Mouse (Mus musculus) G1E-ER4 (cell line): ENCODE measurements at regions not wholly inside any gene's neighbourhood (a gene's known extent, or its start where the extent isn't known, plus 50 kb on each side); places are given as distances from the start of the nearest gene placed in this dataset.

Experiments used
- GATA1 ChIP-seq: IDR thresholded peaks from one replicate; pipeline ENCODE4 v1.8.0; 2012; ENCODE audit warnings: low read length, inconsistent platforms

DNA sequence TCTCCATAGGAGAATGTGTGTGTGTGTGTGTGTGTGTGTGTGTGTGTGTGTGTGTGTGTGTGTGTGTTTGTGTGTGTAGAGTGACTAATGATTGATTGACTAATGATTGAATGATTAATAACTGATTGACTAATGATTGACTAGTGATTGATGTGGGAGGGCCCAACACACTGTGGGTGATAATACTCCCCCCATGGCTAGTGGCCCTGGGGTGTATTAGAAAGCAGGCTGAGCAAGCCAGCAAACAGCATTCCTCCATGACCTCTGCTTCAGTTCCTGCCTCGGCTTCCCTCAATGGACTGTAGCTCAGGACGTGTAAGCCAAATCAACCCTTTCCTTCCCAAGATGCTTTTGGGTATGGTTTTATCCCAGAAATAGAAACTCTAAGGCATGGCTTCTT, 114.1 kb upstream of the Rreb1 start:
- no peak for TF ChIP-seq GATA1

- TF ChIP-seq GATA1 = no peak
These were observed 111.8 kb upstream of the Rreb1 start for GRCm38 (mm10) chr13:37666207-37667003.

GRCm38 (mm10) chr13:37667386-37667785, 110.8 kb upstream of the Rreb1 start:
- no peak for TF ChIP-seq GATA1

DNA sequence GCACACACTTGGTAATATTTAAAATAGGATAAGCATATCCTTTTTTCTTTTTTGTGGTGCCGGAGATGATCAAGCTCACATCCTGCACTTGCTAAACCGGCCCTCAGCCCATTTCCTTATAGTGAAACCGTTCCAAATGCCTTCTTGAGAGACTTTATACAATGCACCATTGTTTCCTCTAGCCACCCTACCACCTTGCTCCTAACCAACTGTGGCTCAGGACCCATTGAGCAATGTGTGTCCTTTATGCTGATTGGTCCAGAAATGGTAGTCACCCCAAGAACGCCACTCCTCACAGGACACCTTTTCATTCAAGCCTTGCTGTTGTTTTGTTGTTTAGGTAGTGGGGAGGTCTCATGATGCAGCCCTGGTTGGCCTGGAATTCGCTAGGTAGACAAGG, 110.3 kb upstream of the Rreb1 start:
- no peak for TF ChIP-seq GATA1

DNA sequence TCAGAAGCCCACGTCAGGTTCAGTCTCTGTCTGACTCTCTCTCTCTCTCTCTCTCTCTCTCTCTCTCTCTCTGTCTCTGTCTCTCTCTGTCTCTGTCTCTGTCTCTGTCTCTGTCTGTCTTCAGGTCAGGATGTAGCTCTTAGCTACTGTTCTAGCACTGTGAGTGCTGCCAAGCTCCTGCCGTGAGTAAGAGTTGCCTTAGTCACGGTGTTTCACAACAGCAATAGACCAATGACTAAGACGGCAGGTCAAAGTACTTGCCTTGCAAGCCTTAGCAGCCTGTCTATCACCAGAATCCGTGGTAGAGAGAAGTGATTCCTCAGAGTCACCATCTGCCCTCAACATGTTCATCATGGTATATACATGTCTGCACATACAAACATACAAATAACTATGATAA, 107.1 kb upstream of the Rreb1 start:
- TF ChIP-seq GATA1 = no peak

DNA sequence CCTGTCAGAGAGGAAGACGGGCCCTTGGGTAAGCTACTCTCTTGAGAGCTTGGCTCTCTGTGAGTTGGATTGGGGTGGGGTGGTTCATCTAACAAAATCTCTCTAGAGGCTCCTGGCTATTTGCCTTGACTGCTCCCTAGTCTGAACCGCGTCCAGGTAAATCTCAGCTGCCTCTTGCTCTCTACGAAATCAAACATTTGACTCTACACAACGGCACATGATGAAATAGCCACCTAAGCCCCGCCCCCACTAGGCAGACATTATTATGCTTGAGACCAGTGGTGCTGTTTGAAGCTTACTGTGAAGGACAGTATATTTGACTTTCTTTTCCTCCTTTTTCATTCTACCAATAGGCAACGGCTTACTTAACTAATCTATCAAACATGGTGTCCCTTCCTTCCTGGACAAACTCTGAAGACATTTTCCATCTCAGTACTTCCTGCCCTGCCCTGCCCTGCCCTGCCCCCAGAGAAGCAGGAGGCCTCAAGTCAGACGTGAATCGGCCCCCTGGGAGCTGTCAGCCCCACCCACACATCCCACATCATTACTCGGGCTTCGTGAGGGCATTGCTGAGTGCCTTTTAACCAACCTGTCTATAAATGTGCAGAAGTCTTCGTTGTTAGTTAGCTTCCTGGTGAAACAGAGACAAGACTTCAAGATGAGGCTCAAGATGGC, 103.4 kb upstream of the Rreb1 start:
- no peak for TF ChIP-seq GATA1

DNA sequence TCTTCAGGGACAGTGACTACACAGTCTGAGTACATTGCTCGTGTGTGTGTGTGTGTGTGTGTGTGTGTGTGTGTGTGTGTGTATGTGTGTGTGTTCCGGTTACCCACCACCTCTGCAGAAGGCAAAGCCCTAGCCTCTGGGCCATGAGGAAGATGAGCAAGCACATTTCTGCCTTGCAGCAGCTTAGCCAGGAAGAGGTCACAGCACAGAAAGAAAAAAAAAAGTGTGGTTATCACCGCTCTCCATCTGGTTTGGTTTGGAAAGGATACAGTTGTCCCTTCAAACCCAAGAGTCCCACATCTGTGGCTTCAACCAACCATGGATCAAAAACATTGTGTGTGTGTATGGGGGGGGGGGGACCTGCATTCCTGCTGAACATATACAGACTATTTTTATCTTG, 102.5 kb upstream of the Rreb1 start:
- no peak for TF ChIP-seq GATA1

GRCm38 (mm10) chr13:37676912-37677311, 101.3 kb upstream of the Rreb1 start:
- TF ChIP-seq GATA1 = no peak

- TF ChIP-seq GATA1 = no peak
These were observed 99.9 kb upstream of the Rreb1 start for GRCm38 (mm10) chr13:37678251-37678650.

DNA sequence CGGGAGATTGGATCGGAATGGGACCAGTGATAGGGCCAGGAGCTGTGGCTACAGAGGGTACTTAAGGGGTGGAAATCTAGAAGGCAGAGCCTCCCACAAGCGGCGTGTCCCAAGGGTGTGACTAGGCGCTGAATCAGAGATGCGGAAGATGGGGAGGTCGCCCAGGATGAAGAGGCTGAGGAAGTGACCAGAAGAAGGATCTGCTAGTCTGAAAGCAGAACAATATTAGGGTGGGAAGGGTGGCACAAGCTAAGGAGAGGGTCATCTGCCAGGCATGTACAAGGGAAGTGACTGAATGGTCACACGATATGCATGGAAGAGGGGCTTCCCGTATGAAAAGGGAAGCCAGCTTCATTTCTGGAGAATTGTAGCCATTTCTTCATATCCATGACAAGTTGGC, 99.4 kb upstream of the Rreb1 start:
- TF ChIP-seq GATA1 = no peak

GRCm38 (mm10) chr13:37680837-37681619, 97.2 kb upstream of the Rreb1 start:
- TF ChIP-seq GATA1 = no peak

DNA sequence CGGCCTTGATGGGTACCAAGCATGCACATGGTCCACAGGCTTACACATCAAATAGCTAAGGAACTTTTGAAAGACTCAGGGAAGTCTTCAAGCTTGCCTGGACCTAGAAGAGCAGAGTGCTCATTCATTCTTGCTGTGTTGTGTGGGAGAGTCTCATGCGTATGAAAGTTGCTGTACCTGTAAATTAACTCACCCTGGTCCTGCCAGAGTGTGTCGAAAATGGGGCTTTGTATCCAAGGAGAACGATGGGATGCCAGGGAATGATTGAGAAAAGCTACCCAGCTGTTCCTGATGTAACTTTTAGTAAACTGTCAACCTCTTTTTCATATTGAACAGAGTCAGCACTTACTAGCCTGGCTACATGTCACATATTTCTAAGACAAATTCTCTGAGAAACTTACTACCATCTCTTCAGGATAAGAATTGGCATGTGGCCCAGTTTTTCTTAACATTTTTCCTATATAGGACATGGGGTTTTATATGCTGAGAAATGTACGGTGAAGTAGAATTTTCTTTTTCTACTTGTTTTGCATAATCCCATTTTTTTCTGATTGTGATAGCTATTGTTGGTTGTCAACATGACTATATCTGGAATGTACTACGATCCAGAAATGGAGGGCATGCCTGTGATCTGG, 95.0 kb upstream of the Rreb1 start:
- no peak for TF ChIP-seq GATA1

GRCm38 (mm10) chr13:37685617-37686016, 92.6 kb upstream of the Rreb1 start:
- no peak for TF ChIP-seq GATA1

GRCm38 (mm10) chr13:37686109-37686508, 92.1 kb upstream of the Rreb1 start:
- TF ChIP-seq GATA1 = no peak

DNA sequence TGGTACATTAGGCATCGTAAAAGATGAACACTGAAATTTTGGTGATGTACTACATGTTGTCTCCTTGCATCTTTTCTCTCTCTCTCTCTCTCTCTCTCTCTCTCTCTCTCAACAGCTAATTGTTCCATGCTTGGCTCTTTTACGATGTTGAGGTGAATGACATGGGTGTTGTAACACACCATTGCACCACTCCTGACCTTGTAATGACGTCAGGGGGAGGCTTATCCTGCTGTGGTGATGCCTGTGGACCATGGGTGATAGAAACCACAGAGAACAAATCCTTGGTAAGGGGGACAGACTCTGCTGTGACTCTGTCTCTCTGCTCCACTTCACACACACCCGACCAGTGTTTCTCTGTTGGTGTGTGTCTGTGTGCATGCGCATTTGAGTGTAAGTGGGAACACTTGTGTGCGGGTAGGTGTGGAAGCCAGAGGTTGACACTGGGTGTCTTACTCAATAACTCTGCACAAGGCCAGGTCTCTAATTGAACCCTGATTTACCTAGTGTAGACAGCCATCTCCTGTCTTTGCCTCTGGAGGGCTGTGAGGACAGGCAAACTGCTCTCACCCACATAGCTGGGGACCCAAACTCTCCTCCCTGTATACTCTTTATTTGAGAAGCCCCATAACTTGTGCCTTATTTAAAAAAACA, 88.9 kb upstream of the Rreb1 start:
- TF ChIP-seq GATA1 = no peak
